ENCODE assay signal across 20 mouse cellular contexts in genomic region chr6:83254242-83254641, GRCm38 (mm10). TPM values are rescaled to one million over a fixed set of nuclear protein-coding genes. Genes with fewer than 3 reads are reported as not detected.
"Had no signal": no experiment of that assay in that cellular context is flagged by ENCODE, and none has a peak within 500 bp of the region (broad histone marks: within the 10 kb centered on the region; RNA-seq: fewer than 3 reads in every experiment).

No protein-coding gene starts in this region.

- H3K9me3 ChIP-seq: liver, embryonic 15.5 days; lung, embryonic 15.5 days; midbrain, embryonic 12.5 days; neural tube, embryonic 12.5 days; stomach, embryonic 15.5 days had no signal

- H3K4me3 ChIP-seq: liver, embryonic 15.5 days; lung, embryonic 15.5 days; megakaryocyte, embryonic 14.5 days; midbrain, embryonic 12.5 days; neural tube, embryonic 12.5 days; stomach, embryonic 15.5 days had no signal

- H3K4me1 ChIP-seq: lung, embryonic 15.5 days; megakaryocyte, embryonic 14.5 days; midbrain, embryonic 12.5 days; neural tube, embryonic 12.5 days; stomach, embryonic 15.5 days had no signal

- DNase-seq: liver, postnatal 0 days; lung, adult 2 months; lung, postnatal 14 days; lung, postnatal 36 days; midbrain, embryonic 14.5 days; right cerebral cortex, postnatal 14 days; thymus, adult 2 months; thymus, postnatal 25 days; thymus, postnatal 4 days had no signal

- H3K4me2 ChIP-seq: liver, embryonic 15.5 days; lung, embryonic 15.5 days; midbrain, embryonic 12.5 days; neural tube, embryonic 12.5 days; stomach, embryonic 15.5 days had no signal

- H3K36me3 ChIP-seq: liver, embryonic 15.5 days; lung, embryonic 15.5 days; midbrain, embryonic 12.5 days; neural tube, embryonic 12.5 days; stomach, embryonic 15.5 days had no signal

- H3K27me3 ChIP-seq: lung, embryonic 15.5 days; midbrain, embryonic 12.5 days; neural tube, embryonic 12.5 days; stomach, embryonic 15.5 days had no signal

- H3K9ac ChIP-seq: liver, embryonic 15.5 days; liver, postnatal 0 days; lung, embryonic 15.5 days; midbrain, embryonic 12.5 days; neural tube, embryonic 12.5 days; stomach, embryonic 15.5 days had no signal

- ATAC-seq: liver, postnatal 0 days; lung, postnatal 0 days had no signal

- H3K27ac ChIP-seq: liver, embryonic 15.5 days; lung, embryonic 15.5 days; macrophage; midbrain, embryonic 12.5 days; neural tube, embryonic 12.5 days; stomach, embryonic 15.5 days; stomach, postnatal 0 days had no signal

RNA-seq across cellular contexts. Expression of gene Slc4a5, which starts 34.6 kb away (rescaled TPM):
- polyA plus RNA-seq: macrophage; neural tube, embryonic 14.5 days; urinary bladder, adult 2 months had no signal
